ENCODE assay signal across 9 mouse cellular contexts in genomic region chr5:49090122-49090680, GRCm38 (mm10).
DNase-seq lines count a peak whose midpoint lies in the region; ATAC-seq and TF ChIP-seq lines count a peak whose summit lies in the region.
"Had no signal": no experiment of that assay in that cellular context is flagged by ENCODE, and none has a peak within 500 bp of the region (broad histone marks: within the 10 kb centered on the region; RNA-seq: fewer than 3 reads in every experiment).

No protein-coding gene starts in this region.

- H3K4me2 ChIP-seq in intestine, embryonic 16.5 days (ENCODE audit: low read depth, low read length): no peak overlapping the region
- no peak overlapping the region for H3K4me2 ChIP-seq in midbrain, embryonic 12.5 days (replicated peaks)
- no peak overlapping the region for H3K4me2 ChIP-seq in stomach, embryonic 14.5 days (replicated peaks; ENCODE audit: low read depth, low read length)
- H3K4me2 ChIP-seq: stomach, embryonic 15.5 days had no signal

- no peak for TF ChIP-seq EP300 in heart, adult 2 months (IDR thresholded peaks at IDR 0.05; ENCODE audit: insufficient read depth, low read depth, low read length)

- WGBS in heart, adult 2 months: 5% methylated on average over 6 of the region's 6 CpGs
- 6% methylated on average over 6 of the region's 6 CpGs for WGBS in intestine, embryonic 16.5 days
- WGBS in midbrain, embryonic 12.5 days: 12% methylated on average over 6 of the region's 6 CpGs
- 4% methylated on average over 6 of the region's 6 CpGs for WGBS in stomach, embryonic 14.5 days

- H3K36me3 ChIP-seq in heart, adult 2 months (ENCODE audit: control insufficient read depth, insufficient read depth, low read length): no peaks in the 10 kb centered on the region
- H3K36me3 ChIP-seq in intestine, embryonic 16.5 days (ENCODE audit: control insufficient read depth, insufficient read depth, low read length): no peaks in the 10 kb centered on the region
- H3K36me3 ChIP-seq in midbrain, embryonic 12.5 days: no peaks in the 10 kb centered on the region
- no peaks in the 10 kb centered on the region for H3K36me3 ChIP-seq in stomach, embryonic 14.5 days (ENCODE audit: control insufficient read depth, insufficient read depth, low read length)
- H3K36me3 ChIP-seq: stomach, embryonic 15.5 days had no signal

- intact Hi-C loops in heart, adult 2 months (cut with DNase I): loop anchor here (1.0 kb wide), 1 partner anchor 260 kb away; no protein-coding TSS in a partner anchor
- intact Hi-C loops in heart, postnatal 25 days (cut with DNase I): loop anchor here (2.0 kb wide), 1 partner anchor 259 kb away; no protein-coding TSS in a partner anchor
- intact Hi-C loops in left cerebral cortex, postnatal 10 days (cut with DNase I): loop anchor here (2.0 to 10.0 kb wide), 2 partner anchors 261 to 875 kb away; no protein-coding TSS in a partner anchor

- H3K9ac ChIP-seq in heart, adult 2 months (ENCODE audit: low read depth, low read length): no peak overlapping the region
- no peak overlapping the region for H3K9ac ChIP-seq in intestine, embryonic 16.5 days (ENCODE audit: low read depth, low read length)
- no peak overlapping the region for H3K9ac ChIP-seq in midbrain, embryonic 12.5 days (replicated peaks)
- no peak overlapping the region for H3K9ac ChIP-seq in stomach, embryonic 14.5 days (replicated peaks; ENCODE audit: low read depth, low read length)
- H3K9ac ChIP-seq: stomach, embryonic 15.5 days had no signal

- no peak for TF ChIP-seq POLR2A in heart, adult 2 months (IDR thresholded peaks at IDR 0.05; ENCODE audit: insufficient read depth, low read depth, low read length)

- no peak overlapping the region for H3K4me3 ChIP-seq in heart, adult 2 months
- H3K4me3 ChIP-seq in intestine, embryonic 16.5 days (ENCODE audit: low read length): no peak overlapping the region
- H3K4me3 ChIP-seq in midbrain, embryonic 12.5 days: no peak overlapping the region
- H3K4me3 ChIP-seq in stomach, embryonic 14.5 days (ENCODE audit: low read depth, low read length): no peak overlapping the region
- H3K4me3 ChIP-seq: stomach, embryonic 15.5 days had no signal

- ATAC-seq in intestine, embryonic 16.5 days: peak; percentile 80
- ATAC-seq in midbrain, embryonic 12.5 days (ENCODE audit: low FRiP score, low read depth): peak; percentile 77
- peak; percentile 61; the same call in 1 of the 2 replicates for ATAC-seq in stomach, embryonic 14.5 days (ENCODE audit: insufficient number of reproducible peaks, insufficient read depth, low FRiP score, low read depth)

- peak; percentile 7 to 65 for DNase-seq in heart, adult 2 months
- DNase-seq in heart, postnatal 25 days (ENCODE audit: low spot score): no peak
- peak; percentile 78 to 89 for DNase-seq in cerebellum, postnatal 4 days (ENCODE audit: low spot score in 2 of 2)
- DNase-seq in gastrocnemius, adult 8-10 months (ENCODE audit: low spot score in 2 of 2): peak; percentile 3 to 15
- peak; percentile 75 to 84 for DNase-seq in left cerebral cortex, postnatal 10 days (ENCODE audit: extremely low spot score in 1 of 2, low spot score in 2 of 2)

- no peaks in the 10 kb centered on the region for H3K27me3 ChIP-seq in heart, adult 2 months (ENCODE audit: control insufficient read depth, insufficient read depth, low read length)
- H3K27me3 ChIP-seq in intestine, embryonic 16.5 days (replicated peaks; ENCODE audit: control insufficient read depth, insufficient read depth, low read length): no peaks in the 10 kb centered on the region
- H3K27me3 ChIP-seq in midbrain, embryonic 12.5 days: no peaks in the 10 kb centered on the region
- no peaks in the 10 kb centered on the region for H3K27me3 ChIP-seq in stomach, embryonic 14.5 days (ENCODE audit: control insufficient read depth, insufficient read depth, low read length)
- H3K27me3 ChIP-seq: stomach, embryonic 15.5 days had no signal

- TF ChIP-seq CTCF in heart, adult 2 months (IDR thresholded peaks at IDR 0.05): peak; percentile 82

- H3K9me3 ChIP-seq in intestine, embryonic 16.5 days (ENCODE audit: control insufficient read depth, low read length): no peaks in the 10 kb centered on the region
- H3K9me3 ChIP-seq in midbrain, embryonic 12.5 days: no peaks in the 10 kb centered on the region
- H3K9me3 ChIP-seq in stomach, embryonic 14.5 days (ENCODE audit: control insufficient read depth, low read depth, low read length): no peaks in the 10 kb centered on the region
- H3K9me3 ChIP-seq: stomach, embryonic 15.5 days had no signal

- no peaks in the 10 kb centered on the region for H3K4me1 ChIP-seq in heart, adult 2 months (ENCODE audit: control insufficient read depth, insufficient read depth, low read length)
- no peaks in the 10 kb centered on the region for H3K4me1 ChIP-seq in intestine, embryonic 16.5 days (ENCODE audit: control insufficient read depth, insufficient read depth, low read length)
- H3K4me1 ChIP-seq in midbrain, embryonic 12.5 days: no peaks in the 10 kb centered on the region
- H3K4me1 ChIP-seq in stomach, embryonic 14.5 days (ENCODE audit: control insufficient read depth, insufficient read depth, low read length): no peaks in the 10 kb centered on the region
- H3K4me1 ChIP-seq: stomach, embryonic 15.5 days had no signal

- H3K79me2 ChIP-seq in heart, adult 2 months (replicated peaks; ENCODE audit: control insufficient read depth, insufficient read depth, low read length): no peaks in the 10 kb centered on the region

- no peak overlapping the region for H3K27ac ChIP-seq in heart, adult 2 months
- no peak overlapping the region for H3K27ac ChIP-seq in intestine, embryonic 16.5 days (ENCODE audit: low read length)
- H3K27ac ChIP-seq in midbrain, embryonic 12.5 days (replicated peaks): no peak overlapping the region
- H3K27ac ChIP-seq in stomach, embryonic 14.5 days (ENCODE audit: low read length): no peak overlapping the region
- H3K27ac ChIP-seq: stomach, embryonic 15.5 days had no signal
